Mouse (Mus musculus) left cerebral cortex, postnatal 10 days (tissue): Measurements from ENCODE around the gene Vmac. TPM values are rescaled to one million over a fixed set of nuclear protein-coding genes. Genes with fewer than 3 reads are reported as not detected.

Experiments used
- total RNA-seq, 2 experiments: library from RNA; stranded (reverse); gene quantifications; 2 replicates each; pipeline ENCODE4 v1.2.3; 2021

Gene Vmac
- total RNA-seq, 2 experiments from 2014 or later = 8.8 TPM

Other genes starting within 250 kb of the Vmac start
- gene Ptprs, start 241.5 kb downstream of the Vmac start, total RNA-seq = 100 to 1,000 TPM; 667 to 674 TPM
- not detected for gene Znrf4, start 205.6 kb downstream of the Vmac start, total RNA-seq
- 1 to 10 TPM in 1 of 2 experiments, under 1 TPM in 1; 0.54 to 1.3 TPM for gene Gm20219, start 163.6 kb downstream of the Vmac start, total RNA-seq
- 10 to 100 TPM; 86.3 to 97.5 TPM for gene Safb2, start 133.4 kb downstream of the Vmac start, total RNA-seq
- 100 to 1,000 TPM; 126 to 141 TPM for gene Safb, start 133.2 kb downstream of the Vmac start, total RNA-seq
- gene 2410015M20Rik, start 108.3 kb downstream of the Vmac start, total RNA-seq = 100 to 1,000 TPM; 169 to 171 TPM
- 100 to 1,000 TPM; 430 to 448 TPM for gene Rpl36, start 104.6 kb downstream of the Vmac start, total RNA-seq
- gene Lonp1, start 91.1 kb downstream of the Vmac start, total RNA-seq = 10 to 100 TPM; 64.9 TPM
- gene Catsperd, start 89.9 kb downstream of the Vmac start, total RNA-seq = under 1 TPM; 0.41 to 0.73 TPM
- gene Ranbp3, start 44.7 kb downstream of the Vmac start, total RNA-seq = 10 to 100 TPM; 88.4 to 97.2 TPM
- gene Ndufa11, start 255 bp downstream of the Vmac start, total RNA-seq = 100 to 1,000 TPM; 205 to 222 TPM
- 1 to 10 TPM; 1.8 to 2.4 TPM for gene Nrtn, start 39.5 kb upstream of the Vmac start, total RNA-seq
- 10 to 100 TPM; 75.4 to 76.4 TPM for gene Dus3l, start 46.7 kb upstream of the Vmac start, total RNA-seq
- 1 to 10 TPM in 1 of 2 experiments, under 1 TPM in 1; 0.49 to 1.4 TPM for gene Prr22, start 52.2 kb upstream of the Vmac start, total RNA-seq
- 1 to 10 TPM; 1.4 to 2.3 TPM for gene Rfx2, start 113.0 kb upstream of the Vmac start, total RNA-seq
- gene Acsbg2, start 156.4 kb upstream of the Vmac start, total RNA-seq = not detected
- gene 1700061G19Rik, start 157.5 kb upstream of the Vmac start, total RNA-seq = under 1 TPM; 0.16 to 0.41 TPM
- gene Mllt1, start 217.4 kb upstream of the Vmac start, total RNA-seq = 10 to 100 TPM; 66.2 to 78.3 TPM